Mouse (Mus musculus): ENCODE measurements around the gene Tmem63c. TPM values are rescaled to one million over a fixed set of nuclear protein-coding genes. Genes with fewer than 3 reads are reported as not detected.

The Tmem63c gene
- polyA plus RNA-seq, 1 experiment from 2014 or later, result not detected

GRCm38 (mm10) chr12:87000840-87001176, 20.3 kb upstream of the Tmem63c start:
- Histone ChIP-seq H3K36me3 (no peaks in the 10 kb centered on the region), H3K9me3 (no peaks in the 10 kb centered on the region; the same call in 1 of the 2 replicates), H3K9ac (replicated peaks) (no peak overlapping the region), H3K4me3 (replicated peaks) (no peak overlapping the region), H3K27me3 (0 out of 2 replicates have a peak, but pooled peaks cover 8% of the 10 kb centered on the region), H3K4me2 (no peak overlapping the region), H3K4me1 (replicated peaks) (no peaks in the 10 kb centered on the region), H3K27ac (no peak overlapping the region)
- WGBS, result 51% methylated on average over 6 of the region's 6 CpGs
- no peak for ATAC-seq (ENCODE audit: insufficient number of reproducible peaks, insufficient read depth, low FRiP score, low TSS enrichment, low read depth)

GRCm38 (mm10) chr12:87002209-87002608, 18.9 kb upstream of the Tmem63c start:
- H3K4me3 ChIP-seq (replicated peaks), result no peak overlapping the region
- ATAC-seq (ENCODE audit: insufficient number of reproducible peaks, insufficient read depth, low FRiP score, low TSS enrichment, low read depth), result no peak
- no peaks in the 10 kb centered on the region for H3K4me1 ChIP-seq (replicated peaks)
- WGBS, result 58% methylated on average over 7 of the region's 7 CpGs
- H3K27ac ChIP-seq, result no peak overlapping the region
- no peak overlapping the region for H3K9ac ChIP-seq (replicated peaks)
- H3K36me3 ChIP-seq, result no peaks in the 10 kb centered on the region
- H3K27me3 ChIP-seq, result 0 out of 2 replicates have a peak, but pooled peaks cover 4% of the 10 kb centered on the region
- no peak overlapping the region for H3K4me2 ChIP-seq
- no peaks in the 10 kb centered on the region; the same call in 1 of the 2 replicates for H3K9me3 ChIP-seq

GRCm38 (mm10) chr12:87002815-87003214, 18.3 kb upstream of the Tmem63c start:
- Histone ChIP-seq H3K27ac (no peak overlapping the region), H3K4me1 (replicated peaks) (no peaks in the 10 kb centered on the region), H3K27me3 (0 out of 2 replicates have a peak, but pooled peaks cover 4% of the 10 kb centered on the region), H3K4me3 (replicated peaks) (no peak overlapping the region), H3K9ac (replicated peaks) (no peak overlapping the region), H3K9me3 (no peaks in the 10 kb centered on the region; the same call in 1 of the 2 replicates), H3K36me3 (no peaks in the 10 kb centered on the region), H3K4me2 (no peak overlapping the region)
- no peak for ATAC-seq (ENCODE audit: insufficient number of reproducible peaks, insufficient read depth, low FRiP score, low TSS enrichment, low read depth)
- WGBS, result 79% methylated on average over 7 of the region's 7 CpGs

- no peak overlapping the region for H3K9ac ChIP-seq (replicated peaks)
- H3K27ac ChIP-seq, result no peak overlapping the region
- ATAC-seq (ENCODE audit: insufficient number of reproducible peaks, insufficient read depth, low FRiP score, low TSS enrichment, low read depth), result no peak
- 54% methylated on average over 3 of the region's 3 CpGs for WGBS
- no peak overlapping the region for H3K4me3 ChIP-seq (replicated peaks)
- no peaks in the 10 kb centered on the region; the same call in 1 of the 2 replicates for H3K9me3 ChIP-seq
- no peaks in the 10 kb centered on the region for H3K36me3 ChIP-seq
- no peak overlapping the region for H3K4me2 ChIP-seq
- H3K27me3 ChIP-seq, result 0 out of 2 replicates have a peak, but pooled peaks cover 4% of the 10 kb centered on the region
- H3K4me1 ChIP-seq (replicated peaks), result no peaks in the 10 kb centered on the region
Observed at GRCm38 (mm10) chr12:87003606-87004005, 17.5 kb upstream of the Tmem63c start.

GRCm38 (mm10) chr12:87004596-87004995, 16.5 kb upstream of the Tmem63c start:
- 82% methylated on average over 4 of the region's 4 CpGs for WGBS
- no peak overlapping the region for H3K9ac ChIP-seq (replicated peaks)

GRCm38 (mm10) chr12:87017041-87017440, 4.1 kb upstream of the Tmem63c start:
- H3K9ac ChIP-seq (replicated peaks), result no peak overlapping the region
- no peaks in the 10 kb centered on the region for H3K9me3 ChIP-seq
- H3K27me3 ChIP-seq, result no peaks in the 10 kb centered on the region
- no peak overlapping the region for H3K27ac ChIP-seq
- no peaks in the 10 kb centered on the region for H3K4me1 ChIP-seq (replicated peaks)
- no peaks in the 10 kb centered on the region for H3K36me3 ChIP-seq
- no peak for ATAC-seq (ENCODE audit: insufficient number of reproducible peaks, insufficient read depth, low FRiP score, low TSS enrichment, low read depth)
- WGBS, result 50% methylated on average over 3 of the region's 3 CpGs
- no peak overlapping the region for H3K4me3 ChIP-seq (replicated peaks)
- H3K4me2 ChIP-seq, result no peak overlapping the region

More at GRCm38 (mm10) chr12:87004596-87004995, 16.5 kb upstream of the Tmem63c start:
- no peak for ATAC-seq (ENCODE audit: insufficient number of reproducible peaks, insufficient read depth, low FRiP score, low TSS enrichment, low read depth)
- Histone ChIP-seq H3K4me2 (no peak overlapping the region), H3K27ac (no peak overlapping the region), H3K9me3 (no peaks in the 10 kb centered on the region), H3K36me3 (no peaks in the 10 kb centered on the region), H3K4me3 (replicated peaks) (no peak overlapping the region), H3K4me1 (replicated peaks) (no peaks in the 10 kb centered on the region), H3K27me3 (0 out of 2 replicates have a peak, but pooled peaks cover 4% of the 10 kb centered on the region)

- Histone ChIP-seq H3K4me1 (replicated peaks) (no peaks in the 10 kb centered on the region), H3K4me3 (replicated peaks) (no peak overlapping the region), H3K36me3 (no peaks in the 10 kb centered on the region), H3K4me2 (no peak overlapping the region), H3K9ac (replicated peaks) (no peak overlapping the region), H3K9me3 (no peaks in the 10 kb centered on the region), H3K27ac (no peak overlapping the region), H3K27me3 (no peaks in the 10 kb centered on the region; the same call in 1 of the 2 replicates)
- ATAC-seq (ENCODE audit: insufficient number of reproducible peaks, insufficient read depth, low FRiP score, low TSS enrichment, low read depth), result no peak
- WGBS, result 87% methylated on average over 2 of the region's 2 CpGs
Observed at GRCm38 (mm10) chr12:87018756-87019155, 2.4 kb upstream of the Tmem63c start.

GRCm38 (mm10) chr12:87022006-87022405, 866 bp downstream of the Tmem63c start:
- Histone ChIP-seq H3K9ac (replicated peaks) (no peak overlapping the region), H3K4me2 (no peak overlapping the region), H3K27me3 (peaks cover 26% of the 10 kb centered on the region), H3K4me3 (replicated peaks) (no peak overlapping the region), H3K36me3 (no peaks in the 10 kb centered on the region), H3K27ac (no peak overlapping the region), H3K4me1 (replicated peaks) (0 out of 2 replicates have a peak, but pooled peaks cover 8% of the 10 kb centered on the region), H3K9me3 (no peaks in the 10 kb centered on the region)
- WGBS, result 61% methylated on average over 2 of the region's 2 CpGs
- ATAC-seq (ENCODE audit: insufficient number of reproducible peaks, insufficient read depth, low FRiP score, low TSS enrichment, low read depth), result no peak

GRCm38 (mm10) chr12:87023456-87023855, 2.3 kb downstream of the Tmem63c start:
- no peaks in the 10 kb centered on the region for H3K9me3 ChIP-seq
- H3K9ac ChIP-seq (replicated peaks), result no peak overlapping the region
- 70% methylated on average over 3 of the region's 3 CpGs for WGBS
- ATAC-seq (ENCODE audit: insufficient number of reproducible peaks, insufficient read depth, low FRiP score, low TSS enrichment, low read depth), result no peak
- H3K4me2 ChIP-seq, result no peak overlapping the region
- 0 out of 2 replicates have a peak, but pooled peaks cover 8% of the 10 kb centered on the region for H3K4me1 ChIP-seq (replicated peaks)
- peaks cover 40% of the 10 kb centered on the region for H3K27me3 ChIP-seq
- no peak overlapping the region for H3K27ac ChIP-seq
- H3K36me3 ChIP-seq, result no peaks in the 10 kb centered on the region
- H3K4me3 ChIP-seq (replicated peaks), result no peak overlapping the region

- Histone ChIP-seq H3K27me3 (peaks cover 48% of the 10 kb centered on the region), H3K9me3 (no peaks in the 10 kb centered on the region), H3K27ac (no peak overlapping the region), H3K9ac (replicated peaks) (0 out of 2 replicates have a peak overlapping the region, but pooled peaks have one; percentile 1), H3K36me3 (no peaks in the 10 kb centered on the region), H3K4me3 (replicated peaks) (peak overlapping the region; percentile 23), H3K4me1 (replicated peaks) (0 out of 2 replicates have a peak, but pooled peaks cover 8% of the 10 kb centered on the region), H3K4me2 (peak overlapping the region; percentile 52)
- 4% methylated on average over 30 of the region's 30 CpGs for WGBS
- ATAC-seq (ENCODE audit: insufficient number of reproducible peaks, insufficient read depth, low FRiP score, low TSS enrichment, low read depth), result no peak
Observed at GRCm38 (mm10) chr12:87026109-87026870, 5.2 kb downstream of the Tmem63c start.

GRCm38 (mm10) chr12:87026871-87027240, 5.7 kb downstream of the Tmem63c start:
- Histone ChIP-seq H3K4me2 (peak overlapping the region; percentile 52), H3K27me3 (peaks cover 48% of the 10 kb centered on the region), H3K4me3 (replicated peaks) (peak overlapping the region; percentile 23), H3K9ac (replicated peaks) (0 out of 2 replicates have a peak overlapping the region, but pooled peaks have one; percentile 1), H3K4me1 (replicated peaks) (0 out of 2 replicates have a peak, but pooled peaks cover 8% of the 10 kb centered on the region), H3K9me3 (no peaks in the 10 kb centered on the region), H3K27ac (no peak overlapping the region), H3K36me3 (no peaks in the 10 kb centered on the region)
- WGBS, result 13% methylated on average over 8 of the region's 8 CpGs
- ATAC-seq (ENCODE audit: insufficient number of reproducible peaks, insufficient read depth, low FRiP score, low TSS enrichment, low read depth), result no peak

All from limb, embryonic 12.5 days (tissue).